Comparison of ENCODE assay signal across 9 mouse cellular contexts in the genomic region with DNA sequence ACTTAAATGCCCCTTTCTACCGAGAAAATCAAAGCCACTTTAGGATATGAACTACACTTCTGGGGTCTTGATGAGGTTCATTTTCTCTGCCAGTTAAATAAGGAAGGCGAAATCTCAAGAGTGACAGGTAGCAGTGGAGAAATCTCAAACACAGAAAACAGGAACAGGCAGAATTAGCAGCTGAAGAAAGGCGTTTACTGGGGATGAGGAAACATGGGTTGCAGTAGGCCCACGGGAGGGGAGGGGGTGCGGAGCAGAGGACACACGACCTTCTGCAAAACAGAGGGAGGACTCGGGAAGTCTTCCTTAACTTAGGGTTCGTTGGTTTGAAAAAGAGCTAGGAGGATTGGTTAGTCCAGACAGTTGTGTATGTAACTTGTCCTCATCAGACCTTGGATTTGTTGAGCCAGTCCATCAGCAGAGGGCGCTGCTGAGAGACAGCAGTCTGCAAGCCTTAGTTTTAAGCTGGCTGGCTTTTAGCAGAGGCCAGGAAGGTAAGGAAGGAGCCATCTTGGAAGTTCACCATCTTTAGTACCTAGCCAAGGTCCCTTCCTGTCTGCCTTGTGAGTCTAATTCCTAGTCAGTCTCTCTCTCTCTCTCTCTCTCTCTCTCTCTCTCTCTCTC.
A peak's percentile ranks its signal among the peaks of the same experiment; 100 is the strongest.
DNase-seq lines count a peak whose midpoint lies in the region; ATAC-seq and TF ChIP-seq lines count a peak whose summit lies in the region.
"Had no signal": no experiment of that assay in that cellular context is flagged by ENCODE, and none has a peak within 500 bp of the region (broad histone marks: within the 10 kb centered on the region; RNA-seq: fewer than 3 reads in every experiment).

No protein-coding gene starts in this region.

- H3K27me3 ChIP-seq in forebrain, embryonic 11.5 days (ENCODE audit: control insufficient read depth, insufficient read depth, low read length): no peaks in the 10 kb centered on the region
- no peaks in the 10 kb centered on the region for H3K27me3 ChIP-seq in forebrain, embryonic 16.5 days (replicated peaks; ENCODE audit: control insufficient read depth, insufficient read depth, low read length)
- H3K27me3 ChIP-seq in testis, adult 2 months (ENCODE audit: control insufficient read depth, insufficient read depth, low read length): no peaks in the 10 kb centered on the region
- H3K27me3 ChIP-seq: limb, embryonic 13.5 days had no signal

- no peaks in the 10 kb centered on the region for H3K36me3 ChIP-seq in forebrain, embryonic 11.5 days (ENCODE audit: control insufficient read depth, insufficient read depth, low read length)
- no peaks in the 10 kb centered on the region for H3K36me3 ChIP-seq in forebrain, embryonic 16.5 days (ENCODE audit: control insufficient read depth, insufficient read depth)
- H3K36me3 ChIP-seq in testis, adult 2 months (ENCODE audit: control insufficient read depth, insufficient read depth, low read length): no peaks in the 10 kb centered on the region
- H3K36me3 ChIP-seq: limb, embryonic 13.5 days had no signal

- no peaks in the 10 kb centered on the region for H3K9me3 ChIP-seq in forebrain, embryonic 11.5 days (ENCODE audit: control insufficient read depth, low read length)
- no peaks in the 10 kb centered on the region for H3K9me3 ChIP-seq in forebrain, embryonic 16.5 days (ENCODE audit: control insufficient read depth, low read length)
- H3K9me3 ChIP-seq: limb, embryonic 13.5 days had no signal

- no peak for TF ChIP-seq POLR2A in testis, adult 2 months (IDR thresholded peaks at IDR 0.05; ENCODE audit: control insufficient read depth, low read depth, low read length)

- H3K27ac ChIP-seq in forebrain, embryonic 11.5 days (ENCODE audit: low read depth, low read length): no peak overlapping the region
- no peak overlapping the region for H3K27ac ChIP-seq in forebrain, embryonic 16.5 days (ENCODE audit: low read length)
- H3K27ac ChIP-seq in testis, adult 2 months (ENCODE audit: control insufficient read depth, insufficient read depth, low read depth, low read length): no peak overlapping the region
- H3K27ac ChIP-seq: limb, embryonic 13.5 days had no signal

- no peaks in the 10 kb centered on the region for H3K4me1 ChIP-seq in forebrain, embryonic 11.5 days (replicated peaks; ENCODE audit: control insufficient read depth, insufficient read depth, low read length)
- no peaks in the 10 kb centered on the region for H3K4me1 ChIP-seq in forebrain, embryonic 16.5 days (replicated peaks; ENCODE audit: control insufficient read depth, insufficient read depth, low read length)
- peaks cover 13% of the 10 kb centered on the region for H3K4me1 ChIP-seq in testis, adult 2 months (ENCODE audit: control insufficient read depth, insufficient read depth, low read length)
- H3K4me1 ChIP-seq: limb, embryonic 13.5 days had no signal

- no peak overlapping the region for H3K4me2 ChIP-seq in forebrain, embryonic 11.5 days (ENCODE audit: low read depth, low read length, severe bottlenecking)
- H3K4me2 ChIP-seq in forebrain, embryonic 16.5 days (ENCODE audit: low read length): no peak overlapping the region
- H3K4me2 ChIP-seq: limb, embryonic 13.5 days had no signal

- DNase-seq in forebrain, embryonic 11.5 days (ENCODE audit: low spot score): peak; percentile 79
- peak; percentile 62 for DNase-seq in ovary, postnatal 36 days (ENCODE audit: low spot score)
- DNase-seq in ovary, adult 18-20 months (ENCODE audit: low spot score): no peak
- peak; percentile 68 to 82 for DNase-seq in cerebellum, postnatal 14 days
- peak; percentile 63 to 72 for DNase-seq in heart, postnatal 14 days
- peak; percentile 44 to 50 for DNase-seq in lung, adult 18-20 months

- intact Hi-C loops in heart, postnatal 14 days (cut with DNase I): no loop called here

- TF ChIP-seq CTCF in testis, adult 2 months (IDR thresholded peaks at IDR 0.05; ENCODE audit: control insufficient read depth, insufficient read depth, insufficient replicate concordance, low read depth, low read length): peak; percentile 68; the same call in 1 of the 2 replicates

- no peak overlapping the region for H3K9ac ChIP-seq in forebrain, embryonic 11.5 days (ENCODE audit: low read length)
- no peak overlapping the region for H3K9ac ChIP-seq in forebrain, embryonic 16.5 days (replicated peaks; ENCODE audit: low read depth, low read length)
- H3K9ac ChIP-seq: limb, embryonic 13.5 days had no signal

- no peak for ATAC-seq in forebrain, embryonic 11.5 days (replicated peaks; ENCODE audit: low FRiP score)
- no peak for ATAC-seq in forebrain, embryonic 16.5 days

- no peak overlapping the region for H3K4me3 ChIP-seq in forebrain, embryonic 11.5 days (ENCODE audit: low read depth, low read length)
- H3K4me3 ChIP-seq in forebrain, embryonic 16.5 days (replicated peaks; ENCODE audit: low read length): no peak overlapping the region
- H3K4me3 ChIP-seq in testis, adult 2 months (ENCODE audit: control insufficient read depth, low read depth, low read length): no peak overlapping the region; the same call in 1 of the 2 replicates
- H3K4me3 ChIP-seq: limb, embryonic 13.5 days had no signal

- WGBS in forebrain, embryonic 11.5 days: 74% methylated on average over 9 of the region's 9 CpGs
- WGBS in forebrain, embryonic 16.5 days: 69% methylated on average over 9 of the region's 9 CpGs
